Mouse (Mus musculus) cerebellum, adult 18-20 months (tissue): ENCODE results near the gene Gmpr2.

ENCODE experiments used
- DNase-seq, 2 experiments: peaks; one replicate each; pipeline ENCODE4 v3.0.0; 2021

The Gmpr2 gene

DNA sequence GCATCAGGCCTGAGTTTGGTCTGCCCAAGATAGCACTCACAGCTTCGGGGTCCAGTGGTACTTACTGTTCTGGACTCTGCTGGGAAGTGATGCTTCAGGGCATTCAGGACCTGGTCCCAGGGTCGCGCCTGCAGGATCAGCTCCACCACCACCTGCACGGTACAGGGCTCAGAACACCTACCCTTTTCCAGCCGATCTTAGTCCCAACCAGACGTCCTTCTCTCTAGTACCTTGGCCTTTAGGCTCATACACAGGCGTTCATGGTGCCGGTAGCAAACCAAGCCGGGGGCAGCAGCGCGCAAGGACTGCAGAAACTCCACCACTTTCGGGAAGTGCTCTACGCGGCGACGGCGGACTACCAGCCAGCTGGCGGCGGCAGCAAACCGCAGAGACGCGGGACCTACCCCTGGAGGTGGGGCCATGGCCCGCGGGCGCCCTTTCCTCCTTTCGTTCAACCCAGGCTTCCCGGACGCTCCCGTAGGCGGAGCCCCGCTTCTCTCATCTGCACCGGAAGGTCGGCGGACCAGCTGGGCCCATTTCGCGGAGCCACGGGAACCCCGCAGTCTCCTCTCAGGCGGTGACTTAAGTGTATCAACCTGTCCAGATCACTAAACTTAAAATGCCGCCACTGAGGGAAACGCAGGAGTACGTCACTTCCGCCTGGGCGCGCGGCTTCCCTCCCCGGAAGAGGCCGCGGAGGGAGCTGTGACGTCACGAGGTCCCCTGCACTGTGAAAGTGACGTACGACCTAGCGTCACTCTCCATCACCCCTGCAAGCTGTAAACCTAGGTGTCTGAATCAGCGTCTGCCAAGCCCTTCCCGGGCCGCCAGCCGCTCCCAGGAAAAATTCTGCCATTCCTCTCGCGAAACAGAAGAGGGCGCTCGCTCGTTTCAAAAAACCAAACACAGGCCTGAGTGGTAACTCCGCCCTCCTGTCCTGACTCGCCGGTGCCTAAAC is 9.7 kb downstream of the Gmpr2 start, which contains the start of gene Tinf2:
Tinf2 (minus strand) TSS at position 661 of the 958 bp plus-strand sequence.
- DNase-seq, result peak; percentile 96 to 97

- DNase-seq, result no peak
These were observed 10.4 kb downstream of the Gmpr2 start for GRCm38 (mm10) chr14:55682118-55682493.

- DNase-seq, result no peak
These were observed 17.7 kb downstream of the Gmpr2 start for GRCm38 (mm10) chr14:55689433-55689832.

DNA sequence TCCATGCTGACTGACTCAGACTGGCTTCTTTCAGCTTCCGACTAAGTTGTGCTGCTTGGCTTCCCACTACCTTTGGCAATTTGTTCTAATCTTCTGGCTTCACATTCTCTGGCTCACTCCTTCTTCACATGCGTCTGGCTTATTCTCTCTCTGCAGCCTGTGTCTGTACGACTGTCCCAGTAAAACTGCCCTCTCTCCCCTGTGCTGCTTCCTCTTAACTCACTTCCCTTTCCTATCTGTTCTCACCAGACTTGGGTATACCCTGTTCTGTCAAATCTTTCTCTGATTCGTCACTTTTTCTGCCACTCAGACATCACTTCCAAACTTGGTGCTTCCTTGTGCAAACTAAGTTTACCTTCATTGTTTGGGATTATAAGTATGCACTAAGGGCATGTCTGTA is 25.5 kb downstream of the Gmpr2 start:
- no peak for DNase-seq

GRCm38 (mm10) chr14:55701131-55701530 is 29.4 kb downstream of the Gmpr2 start:
- no peak for DNase-seq

DNA sequence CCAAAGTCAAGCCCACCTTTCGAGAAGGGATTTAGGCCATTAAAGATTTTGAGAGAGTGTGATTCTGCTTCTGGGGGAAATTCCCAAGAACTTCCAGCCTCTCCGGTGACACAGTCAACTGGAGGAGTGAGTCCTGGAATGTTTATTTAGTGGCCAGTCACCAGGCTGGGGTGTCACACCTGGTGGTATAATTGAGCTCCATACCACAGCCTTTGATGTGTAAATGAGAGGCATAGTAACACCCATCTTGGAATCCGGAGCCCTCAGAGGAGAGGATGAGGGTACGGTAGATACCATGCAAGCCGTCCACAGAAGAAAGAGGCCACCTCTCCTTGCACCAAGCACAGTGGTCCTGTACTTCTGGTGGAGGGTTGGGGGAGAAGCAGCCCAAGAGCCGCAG is 31.0 kb downstream of the Gmpr2 start:
- DNase-seq, result no peak

GRCm38 (mm10) chr14:55706051-55706600 is 34.4 kb downstream of the Gmpr2 start:
- no peak for DNase-seq

GRCm38 (mm10) chr14:55707397-55707796 is 35.7 kb downstream of the Gmpr2 start:
- no peak for DNase-seq

- no peak for DNase-seq
These were observed 37.8 kb downstream of the Gmpr2 start for GRCm38 (mm10) chr14:55709509-55709908.

DNA sequence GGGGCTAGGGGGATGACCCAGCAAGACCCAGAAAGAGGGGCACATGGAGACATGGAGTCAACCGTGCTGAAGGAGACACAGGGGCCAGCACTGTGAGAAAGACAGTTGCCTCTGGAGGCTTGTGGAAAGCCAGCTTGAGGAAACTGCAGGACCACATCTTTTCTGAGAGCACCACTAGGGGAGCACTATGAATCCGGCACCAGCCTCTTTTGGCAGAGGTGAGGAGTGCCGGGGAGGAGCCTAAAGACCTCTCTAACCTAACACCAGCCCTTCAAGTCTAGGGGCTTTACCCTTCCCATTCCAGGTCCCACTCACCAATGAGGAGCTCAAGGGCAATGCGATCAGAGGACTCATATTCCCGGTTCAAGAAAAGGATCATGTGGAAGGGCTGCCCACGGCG is 40.0 kb downstream of the Gmpr2 start:
- no peak for DNase-seq

GRCm38 (mm10) chr14:55713007-55713728 is 41.4 kb downstream of the Gmpr2 start:
- no peak for DNase-seq

GRCm38 (mm10) chr14:55713729-55714122 is 42.0 kb downstream of the Gmpr2 start, which contains the start of gene Tgm1:
Tgm1 (minus strand) TSS chr14:55713926.
- DNase-seq, result no peak

DNA sequence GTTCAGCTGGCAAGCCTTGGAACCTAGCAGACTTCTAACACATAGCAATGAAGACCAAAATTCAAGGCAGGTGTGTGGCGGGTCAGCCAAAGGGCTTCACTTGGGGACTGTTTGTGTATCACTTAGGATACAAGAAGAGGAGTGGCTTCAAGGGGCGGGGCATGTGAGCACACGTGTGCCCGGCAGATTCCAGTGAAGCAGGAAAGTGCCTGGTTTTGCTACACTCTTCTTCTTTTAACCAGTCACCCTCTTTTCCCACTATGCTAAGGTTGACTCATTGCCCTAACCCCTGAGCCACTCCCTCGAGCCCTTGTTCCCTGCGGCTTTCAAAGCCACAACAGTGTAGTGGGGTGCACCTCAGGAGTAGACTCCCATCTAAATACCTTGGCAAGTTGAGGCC is 43.2 kb downstream of the Gmpr2 start:
- no peak for DNase-seq

DNA sequence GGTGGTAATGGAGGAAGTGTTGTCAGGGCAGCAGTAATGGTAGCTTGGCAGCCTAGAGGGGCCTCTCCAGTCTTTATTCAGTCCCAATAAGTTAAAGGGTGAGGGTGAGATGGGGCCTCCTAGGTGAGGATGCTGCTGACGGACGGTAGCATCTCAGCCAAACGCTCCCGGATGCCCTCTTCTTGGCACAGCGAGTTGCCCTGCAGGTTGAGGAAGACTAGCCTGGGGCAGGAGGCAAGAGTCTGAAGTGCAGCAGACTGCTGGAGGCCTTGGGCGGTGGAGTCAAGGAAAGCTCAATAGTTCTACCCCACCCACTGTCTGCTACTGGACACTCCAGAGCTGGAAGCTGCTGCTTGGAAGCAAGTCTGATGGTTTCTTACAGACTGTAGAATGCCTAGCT is 44.5 kb downstream of the Gmpr2 start:
- DNase-seq, result no peak

GRCm38 (mm10) chr14:55716884-55717283 is 45.1 kb downstream of the Gmpr2 start:
- no peak for DNase-seq

DNA sequence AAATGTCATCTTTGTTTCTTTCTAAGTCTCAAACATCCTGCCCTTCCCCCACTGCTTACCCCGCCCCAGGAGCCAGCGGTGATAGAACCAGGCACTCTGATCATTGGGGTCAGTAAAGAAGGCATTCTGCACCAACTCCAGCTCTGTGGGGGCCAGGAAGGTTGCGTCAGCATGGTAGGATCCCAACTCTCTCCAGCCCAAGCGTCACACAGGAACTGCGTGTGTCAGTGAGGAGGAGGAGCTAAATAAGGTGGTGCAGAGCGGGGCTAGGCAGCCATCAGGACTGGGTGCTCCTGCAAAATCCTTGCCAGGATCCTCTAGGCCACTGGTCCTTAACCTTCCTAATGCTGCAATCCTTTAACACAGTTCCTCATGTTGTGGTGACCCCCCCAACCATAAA is 48.0 kb downstream of the Gmpr2 start:
- no peak for DNase-seq

- peak in 1 of 2 experiments; percentile 10 for DNase-seq
These were observed 48.9 kb downstream of the Gmpr2 start for GRCm38 (mm10) chr14:55720666-55721065.

- DNase-seq, result peak in 1 of 2 experiments; percentile 9
These were observed 49.3 kb downstream of the Gmpr2 start for GRCm38 (mm10) chr14:55721076-55721475.

GRCm38 (mm10) chr14:55721700-55722437 is 50.1 kb downstream of the Gmpr2 start, which contains the start of gene Rabggta:
Rabggta (minus strand) TSS chr14:55722263.
- DNase-seq, result peak; percentile 94 to 97

GRCm38 (mm10) chr14:55722438-55722945 is 50.8 kb downstream of the Gmpr2 start:
- DNase-seq, result peak in 1 of 2 experiments; percentile 14

DNA sequence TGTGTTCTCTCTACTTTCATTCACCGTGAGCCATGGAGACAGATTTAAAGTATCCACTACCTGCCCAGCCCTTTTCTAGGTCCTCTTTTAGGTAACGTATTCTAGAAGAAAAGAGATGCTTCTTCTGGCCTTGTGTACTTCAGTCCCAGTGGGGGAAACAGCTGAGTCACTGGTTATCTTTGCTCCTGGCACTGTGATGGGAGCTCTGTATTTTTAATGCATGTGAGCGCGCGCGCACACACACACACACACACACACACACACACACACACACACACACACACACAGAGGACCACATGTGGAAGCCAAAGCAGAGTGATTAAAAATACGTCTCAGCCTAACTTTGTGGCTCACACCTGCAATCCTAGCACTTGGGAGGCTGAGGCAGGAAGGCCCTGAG is 51.7 kb downstream of the Gmpr2 start:
- DNase-seq, result no peak

- DNase-seq, result no peak
These were observed 52.7 kb downstream of the Gmpr2 start for GRCm38 (mm10) chr14:55724411-55724871.
